Mouse (Mus musculus) limb, embryonic 12.5 days (tissue): ENCODE measurements around the gene Atad2b. TPM values are rescaled to one million over a fixed set of nuclear protein-coding genes. Genes with fewer than 3 reads are reported as not detected.
A peak's percentile ranks its signal among the peaks of the same experiment; 100 is the strongest.

ENCODE experiments used
- ATAC-seq: fragments of 200-750 bp; cut with Nextera tagmentation; 2 replicates; pipeline ENCODE4 v1.8.0; 2017; ENCODE audit warnings: low read depth, moderate TSS enrichment; ENCODE audit not compliant: insufficient number of reproducible peaks, insufficient read depth, low FRiP score, low TSS enrichment
- H3K27ac ChIP-seq: fragments of 300-500 bp; sonication (generic); 2 replicates; pipeline ENCODE4 v1.5.1; 2016; ENCODE audit warnings: mild to moderate bottlenecking, moderate library complexity
- H3K27me3 ChIP-seq: fragments of 300-500 bp; sonication (generic); 2 replicates; pipeline ENCODE4 v1.6.1; 2016; ENCODE audit warnings: mild to moderate bottlenecking, moderate library complexity
- H3K36me3 ChIP-seq: fragments of 300-500 bp; sonication (generic); 2 replicates; pipeline ENCODE4 v1.6.1; 2016; ENCODE audit warnings: mild to moderate bottlenecking, moderate library complexity
- H3K4me1 ChIP-seq: fragments of 300-500 bp; sonication (generic); replicated peaks from 2 replicates; pipeline ENCODE4 v1.6.1; 2016
- H3K4me2 ChIP-seq: fragments of 300-500 bp; sonication (generic); 2 replicates; pipeline ENCODE4 v1.6.1; 2016; ENCODE audit warnings: mild to moderate bottlenecking, moderate library complexity
- H3K4me3 ChIP-seq: fragments of 300-500 bp; sonication (generic); replicated peaks from 2 replicates; pipeline ENCODE4 v1.5.1; 2016; ENCODE audit warnings: mild to moderate bottlenecking
- H3K9ac ChIP-seq: fragments of 300-500 bp; sonication (generic); replicated peaks from 2 replicates; pipeline ENCODE4 v1.6.1; 2016; ENCODE audit warnings: mild to moderate bottlenecking, moderate library complexity
- H3K9me3 ChIP-seq: fragments of 300-500 bp; sonication (generic); 2 replicates; pipeline ENCODE4 v1.6.1; 2016; ENCODE audit warnings: mild to moderate bottlenecking, moderate library complexity
- WGBS: fragments of 180-500 bp; shearing (Covaris S2); methylation state at CpG from one replicate; pipeline ENCODE4 v1.1.7; 2016; 5-methylcytosine and 5-hydroxymethylcytosine counted together
- polyA plus RNA-seq: library from polyadenylated mRNA; unstranded; fragments of >200 nt; fragmentation: Nextera tagmentation; extraction: Ambion mirVana; gene quantifications from 2 replicates; pipeline ENCODE4 v1.2.1, GENCODE M21; 2016

Atad2b gene
- 22.9 and 23.9 TPM in 2 replicates for polyA plus RNA-seq

DNA sequence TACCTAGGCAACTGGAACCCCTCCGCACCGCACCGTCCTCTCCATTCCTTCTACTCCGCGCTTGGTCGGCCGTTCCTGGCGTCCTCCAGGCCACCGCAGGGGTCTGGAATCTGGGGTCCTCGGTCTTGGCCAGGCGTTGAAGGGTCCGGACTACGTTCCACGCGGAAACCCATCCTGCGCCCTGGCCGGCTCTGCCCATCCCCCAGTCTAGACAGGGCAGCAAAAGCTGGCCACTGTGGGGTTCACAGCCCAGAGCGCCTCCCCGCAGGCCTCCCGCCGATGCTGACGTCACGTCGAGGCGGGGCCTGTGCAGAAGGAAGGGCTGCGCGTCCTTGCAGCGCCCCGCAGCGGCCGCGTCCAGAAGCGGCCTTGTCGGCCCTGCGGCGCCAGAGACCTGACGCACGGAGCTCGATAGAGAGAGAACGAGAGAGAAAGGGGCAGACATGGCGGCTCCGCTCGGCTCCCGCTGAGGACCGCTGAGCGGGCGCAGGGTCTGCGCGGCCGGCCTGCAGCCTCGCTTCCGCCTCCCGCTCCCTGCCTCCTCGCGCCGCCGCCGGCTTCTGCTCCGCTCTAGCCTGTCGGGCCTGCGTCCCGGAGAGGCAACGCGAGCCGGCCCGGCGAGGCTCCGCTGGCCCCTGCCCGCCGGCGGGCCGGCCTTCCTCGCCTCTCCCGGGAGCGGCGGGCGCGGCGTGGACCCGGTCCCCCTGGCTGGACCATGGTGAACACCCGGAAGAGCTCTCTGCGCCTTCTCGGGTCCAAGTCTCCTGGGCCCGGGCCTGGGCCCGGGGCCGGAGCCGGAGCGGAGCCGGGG lies at the start of gene Atad2b:
Atad2b (plus strand) TSS at position 360 of the 811 bp plus-strand sequence.
- Histone ChIP-seq H3K4me3 (peak within 1 kb of the TSS; percentile 95), H3K4me1 (peaks cover 9% of the 10 kb centered on the region), H3K9me3 (no peaks in the 10 kb centered on the region), H3K27ac (peak within 1 kb of the TSS; percentile 99), H3K9ac (peak within 1 kb of the TSS; percentile 99), H3K4me2 (peak within 1 kb of the TSS; percentile 61), H3K27me3 (no peaks in the 10 kb centered on the region), H3K36me3 (no peaks in the 10 kb centered on the region)
- ATAC-seq: peak; percentile 98
- WGBS: under 1% methylated on average over 89 of the region's 89 CpGs

DNA sequence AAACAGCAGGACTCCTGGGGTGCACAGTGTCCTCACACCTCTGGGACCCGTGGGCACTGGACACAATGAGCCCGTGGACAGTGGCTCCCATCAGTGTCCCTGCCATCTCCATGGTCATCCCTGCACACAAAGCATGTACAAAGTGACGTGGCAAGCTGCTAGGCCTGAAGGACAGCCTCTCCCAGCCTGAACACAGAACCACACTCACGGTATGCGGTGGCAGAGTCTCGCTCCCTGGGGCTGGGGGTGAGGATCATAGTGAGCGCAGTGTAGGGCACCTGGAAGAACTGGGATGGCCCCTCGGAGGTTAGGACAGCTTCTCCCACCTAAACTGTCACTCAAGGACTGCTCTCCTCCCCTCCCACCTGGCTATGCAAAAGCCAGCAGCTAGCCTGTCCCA lies 48.2 kb upstream of the Atad2b start:
- ATAC-seq: no peak
- Histone ChIP-seq H3K27ac (no peak overlapping the region), H3K4me1 (peaks cover 10% of the 10 kb centered on the region), H3K4me3 (no peak overlapping the region), H3K9ac (no peak overlapping the region), H3K4me2 (no peak overlapping the region), H3K9me3 (no peaks in the 10 kb centered on the region), H3K27me3 (peaks cover 8% of the 10 kb centered on the region), H3K36me3 (no peaks in the 10 kb centered on the region)
- 78% methylated on average over 8 of the region's 8 CpGs for WGBS

DNA sequence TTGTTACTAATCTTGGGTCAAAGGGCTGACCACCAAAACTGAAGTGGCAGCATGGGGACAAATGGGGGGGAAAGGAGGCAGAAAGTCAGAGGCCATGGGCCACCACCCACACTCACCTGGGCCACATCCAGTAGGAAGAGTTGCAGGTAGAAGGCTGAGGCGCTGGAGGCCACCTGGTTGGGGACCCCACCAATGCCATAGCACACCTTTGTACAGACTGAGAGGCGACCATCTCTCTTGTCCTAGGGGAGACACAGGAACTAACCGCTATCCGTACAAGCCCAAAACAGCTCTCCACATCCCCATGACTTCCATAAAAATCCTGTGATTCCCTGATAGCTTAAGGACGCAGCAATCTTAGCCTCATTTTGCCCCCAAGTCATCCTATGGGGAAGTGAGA lies 45.9 kb upstream of the Atad2b start:
- WGBS: 88% methylated on average over 5 of the region's 5 CpGs
- no peaks in the 10 kb centered on the region for H3K36me3 ChIP-seq
- peaks cover 12% of the 10 kb centered on the region for H3K4me1 ChIP-seq

DNA sequence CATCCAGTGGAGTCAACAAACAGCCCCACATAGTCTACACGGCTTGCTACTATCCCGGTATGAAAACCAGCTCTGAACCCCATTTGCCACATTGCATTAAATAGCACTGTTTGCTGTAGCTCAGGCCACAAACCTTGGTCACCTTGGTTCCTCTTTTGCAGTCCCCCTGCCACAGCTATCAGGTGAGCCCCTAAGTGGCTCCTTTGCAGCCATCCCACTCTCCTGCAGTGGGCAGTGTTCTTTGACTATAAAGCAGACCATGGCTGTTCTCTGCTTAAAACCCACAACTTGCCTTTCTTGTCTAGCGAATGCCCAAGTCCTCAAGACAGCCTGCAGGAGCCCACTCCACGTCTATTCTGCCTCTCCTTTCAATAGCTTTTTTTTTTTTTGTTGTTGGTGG lies 44.9 kb upstream of the Atad2b start:
- WGBS: 73% methylated on average over 4 of the region's 4 CpGs
- H3K9me3 ChIP-seq: no peaks in the 10 kb centered on the region
- no peak overlapping the region for H3K27ac ChIP-seq
- H3K36me3 ChIP-seq: no peaks in the 10 kb centered on the region
- H3K27me3 ChIP-seq: peaks cover 10% of the 10 kb centered on the region
- no peak overlapping the region for H3K4me2 ChIP-seq
- no peak overlapping the region for H3K9ac ChIP-seq
- peaks cover 12% of the 10 kb centered on the region for H3K4me1 ChIP-seq
- H3K4me3 ChIP-seq: no peak overlapping the region
- ATAC-seq: no peak

More for the DNA sequence above, 45.9 kb upstream of the Atad2b start:
- Histone ChIP-seq H3K9ac (no peak overlapping the region), H3K27ac (no peak overlapping the region), H3K4me2 (no peak overlapping the region), H3K4me3 (no peak overlapping the region), H3K9me3 (no peaks in the 10 kb centered on the region), H3K27me3 (peaks cover 10% of the 10 kb centered on the region)
- no peak for ATAC-seq

DNA sequence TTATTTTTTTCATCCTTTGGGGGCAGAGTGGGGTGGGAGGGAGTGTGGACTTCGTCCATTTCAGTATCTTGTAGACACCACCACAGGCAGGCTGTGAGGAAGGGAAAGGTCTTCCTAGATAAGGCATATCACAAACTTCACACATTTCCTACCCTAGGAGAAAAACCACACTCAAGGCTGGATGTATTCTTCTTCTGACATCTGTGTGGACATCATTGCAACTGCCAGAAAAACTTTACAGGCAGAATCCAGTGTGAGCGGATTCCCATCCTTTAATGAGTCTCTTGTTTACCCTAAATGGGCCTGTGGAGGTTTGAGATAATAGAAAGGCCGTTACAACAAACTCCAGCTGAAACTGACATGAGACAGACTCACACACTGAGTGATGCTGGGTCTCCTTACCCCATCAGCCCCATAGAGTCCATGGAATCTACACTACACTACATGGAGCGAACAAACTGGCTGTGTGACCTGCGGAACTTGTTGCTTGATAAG lies 44.1 kb upstream of the Atad2b start:
- 75% methylated on average over 5 of the region's 5 CpGs for WGBS
- Histone ChIP-seq H3K4me1 (peaks cover 12% of the 10 kb centered on the region), H3K27me3 (peaks cover 10% of the 10 kb centered on the region), H3K4me2 (no peak overlapping the region), H3K36me3 (no peaks in the 10 kb centered on the region), H3K9me3 (no peaks in the 10 kb centered on the region), H3K4me3 (no peak overlapping the region), H3K27ac (no peak overlapping the region), H3K9ac (no peak overlapping the region)
- no peak for ATAC-seq

DNA sequence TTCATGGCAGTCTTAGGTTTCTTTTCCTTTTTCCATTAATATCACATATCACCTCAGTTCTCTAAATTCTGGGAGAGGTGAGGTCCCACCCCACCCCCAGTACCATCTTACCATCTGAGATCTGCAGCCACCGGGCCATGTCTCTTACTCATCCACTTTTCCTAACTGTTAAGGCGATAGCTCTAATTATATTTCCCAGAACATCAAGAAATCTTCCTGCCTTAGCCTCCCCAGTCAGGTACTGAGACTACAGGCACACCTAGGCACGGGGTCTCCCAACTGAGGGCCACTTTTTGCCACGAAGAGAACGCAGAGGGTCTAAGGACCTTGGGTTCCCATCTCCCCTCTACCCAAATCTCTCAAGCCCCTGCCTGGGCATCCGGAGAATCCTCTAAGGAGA lies 43.6 kb upstream of the Atad2b start:
- Histone ChIP-seq H3K27ac (no peak overlapping the region), H3K9ac (no peak overlapping the region), H3K4me3 (peak overlapping the region; percentile 40), H3K9me3 (no peaks in the 10 kb centered on the region), H3K4me2 (peak overlapping the region; percentile 87), H3K36me3 (peaks cover 2% of the 10 kb centered on the region; the same call in 1 of the 2 replicates), H3K4me1 (peaks cover 12% of the 10 kb centered on the region), H3K27me3 (peaks cover 10% of the 10 kb centered on the region)
- ATAC-seq: 0 out of 2 replicates have a peak, but pooled peaks have one; percentile 6
- 83% methylated on average over 6 of the region's 6 CpGs for WGBS

DNA sequence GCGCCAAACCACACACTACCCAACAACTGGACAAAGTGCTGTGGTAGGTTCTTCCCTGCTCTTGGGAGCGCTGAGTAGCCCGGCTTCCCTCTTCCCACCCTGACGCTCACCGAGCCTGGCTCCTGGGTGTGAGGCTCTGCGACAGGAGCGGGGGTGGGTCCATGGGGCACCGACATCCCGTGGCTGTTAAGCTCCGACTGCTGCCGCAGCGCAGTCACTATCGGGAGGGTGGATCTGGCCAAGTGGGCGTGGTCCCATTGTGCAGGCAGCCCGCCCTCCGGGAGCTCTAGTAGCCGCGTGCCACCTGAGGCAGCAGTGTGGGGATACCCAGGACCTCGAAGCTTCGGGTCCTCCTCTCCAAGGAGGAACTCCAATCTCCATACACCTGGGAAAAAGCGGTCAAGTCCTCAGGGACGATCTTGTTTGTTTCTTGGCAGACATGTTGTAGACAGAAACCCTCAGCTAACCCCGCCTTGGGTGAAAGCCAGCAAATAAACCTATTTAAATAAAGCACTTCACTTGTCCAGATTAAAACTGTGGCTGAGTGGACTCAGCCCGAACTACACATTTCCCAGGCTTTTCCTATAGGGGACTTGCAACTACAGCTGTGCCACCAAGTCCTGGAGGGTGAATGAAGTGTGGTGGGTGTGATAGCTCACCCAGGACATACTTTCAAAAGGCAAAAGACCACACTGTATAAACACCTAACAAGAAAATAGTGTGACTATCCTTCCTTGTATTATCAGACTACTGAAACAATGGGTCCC lies 42.8 kb upstream of the Atad2b start, which contains the start of gene Mfsd2b:
Mfsd2b (minus strand) TSS at position 199 of the 767 bp plus-strand sequence.
- Histone ChIP-seq H3K9me3 (no peaks in the 10 kb centered on the region), H3K36me3 (peaks cover 10% of the 10 kb centered on the region), H3K4me3 (peak within 1 kb of the TSS; percentile 40), H3K4me1 (peaks cover 12% of the 10 kb centered on the region), H3K27me3 (peaks cover 10% of the 10 kb centered on the region; the same call in 1 of the 2 replicates), H3K9ac (peak within 1 kb of the TSS; percentile 51), H3K4me2 (peak within 1 kb of the TSS; percentile 87), H3K27ac (no peak within 1 kb of the TSS)
- WGBS: 5% methylated on average over 24 of the region's 24 CpGs
- peak; percentile 73 for ATAC-seq

DNA sequence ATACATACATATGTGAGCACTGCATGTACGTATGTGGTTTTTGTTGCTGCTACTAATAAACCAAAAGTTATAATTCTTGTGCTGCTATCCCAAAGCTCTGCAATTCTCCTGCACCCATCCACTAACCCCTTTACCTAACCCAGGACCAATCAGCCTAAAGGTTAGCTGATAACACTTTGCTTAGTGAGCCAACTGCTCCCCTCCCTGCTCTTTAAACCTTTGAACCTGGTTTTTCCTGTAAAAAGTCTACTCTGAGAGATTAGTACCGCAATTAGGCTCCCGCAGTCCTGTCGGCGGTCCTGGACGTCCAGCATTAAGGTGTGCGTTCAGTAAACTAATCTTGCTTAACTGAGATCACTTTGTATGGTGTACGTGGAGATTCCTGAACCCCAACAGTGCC lies 41.5 kb upstream of the Atad2b start:
- H3K4me3 ChIP-seq: no peak overlapping the region
- WGBS: 79% methylated on average over 8 of the region's 8 CpGs
- no peak overlapping the region for H3K4me2 ChIP-seq
- ATAC-seq: no peak
- H3K27me3 ChIP-seq: peaks cover 10% of the 10 kb centered on the region; the same call in 1 of the 2 replicates
- no peaks in the 10 kb centered on the region for H3K9me3 ChIP-seq
- no peak overlapping the region for H3K27ac ChIP-seq
- H3K9ac ChIP-seq: no peak overlapping the region
- peaks cover 16% of the 10 kb centered on the region for H3K36me3 ChIP-seq
- peaks cover 12% of the 10 kb centered on the region for H3K4me1 ChIP-seq

DNA sequence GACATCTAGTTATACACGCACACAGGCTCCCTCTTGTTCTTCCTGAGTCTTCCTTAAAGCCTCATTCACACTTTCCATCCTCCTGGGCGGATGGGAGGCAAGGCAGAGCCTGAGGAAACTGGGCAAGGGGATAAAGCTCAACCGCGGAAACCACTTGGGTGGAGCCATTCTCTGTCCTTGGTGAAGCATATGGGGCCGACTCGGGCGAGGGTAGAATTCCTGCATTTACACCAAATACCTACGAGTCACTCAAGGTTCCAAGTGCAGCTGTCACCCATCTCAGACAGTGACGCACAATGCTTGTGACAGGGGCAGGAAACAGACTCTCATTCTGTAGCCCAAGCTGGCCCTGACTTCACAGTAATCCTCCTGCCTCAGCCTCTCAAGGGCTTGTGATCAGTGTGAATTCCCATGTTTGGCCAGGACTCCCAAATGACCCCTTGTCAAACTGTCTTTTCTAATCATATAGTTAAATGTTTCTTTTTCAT lies 38.8 kb upstream of the Atad2b start:
- no peak overlapping the region for H3K27ac ChIP-seq
- no peak for ATAC-seq
- H3K4me3 ChIP-seq: no peak overlapping the region
- H3K4me2 ChIP-seq: no peak overlapping the region
- no peak overlapping the region for H3K9ac ChIP-seq
- peaks cover 38% of the 10 kb centered on the region for H3K36me3 ChIP-seq
- peaks cover 12% of the 10 kb centered on the region for H3K4me1 ChIP-seq
- 77% methylated on average over 9 of the region's 9 CpGs for WGBS
- no peaks in the 10 kb centered on the region for H3K9me3 ChIP-seq
- H3K27me3 ChIP-seq: peaks cover 8% of the 10 kb centered on the region; the same call in 1 of the 2 replicates

DNA sequence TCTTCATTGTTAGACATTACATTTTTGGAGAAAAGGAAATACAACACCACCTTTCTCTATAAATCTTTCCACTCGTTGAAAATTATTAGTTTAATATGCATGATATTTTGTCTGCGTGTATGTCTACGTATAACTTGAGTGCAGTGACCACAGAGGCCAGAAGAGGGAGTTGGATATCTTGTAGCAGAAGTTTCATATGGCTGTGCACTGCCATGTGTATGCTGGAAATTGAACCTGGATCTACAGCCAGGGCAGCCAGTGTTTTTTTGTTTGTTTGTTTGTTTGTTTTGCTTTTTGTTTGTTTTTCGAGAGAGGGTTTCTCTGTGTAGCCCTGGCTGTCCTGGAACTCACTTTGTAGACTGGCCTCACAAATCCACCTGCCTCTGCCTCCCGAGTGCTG lies 38.1 kb upstream of the Atad2b start:
- Histone ChIP-seq H3K36me3 (peaks cover 41% of the 10 kb centered on the region), H3K4me2 (no peak overlapping the region), H3K9ac (no peak overlapping the region), H3K27me3 (0 out of 2 replicates have a peak, but pooled peaks cover under 1% of the 10 kb centered on the region), H3K27ac (no peak overlapping the region), H3K9me3 (no peaks in the 10 kb centered on the region), H3K4me3 (no peak overlapping the region), H3K4me1 (peaks cover 7% of the 10 kb centered on the region; the same call in 1 of the 2 replicates)
- ATAC-seq: no peak
- WGBS: 94% methylated on average over 5 of the region's 5 CpGs

DNA sequence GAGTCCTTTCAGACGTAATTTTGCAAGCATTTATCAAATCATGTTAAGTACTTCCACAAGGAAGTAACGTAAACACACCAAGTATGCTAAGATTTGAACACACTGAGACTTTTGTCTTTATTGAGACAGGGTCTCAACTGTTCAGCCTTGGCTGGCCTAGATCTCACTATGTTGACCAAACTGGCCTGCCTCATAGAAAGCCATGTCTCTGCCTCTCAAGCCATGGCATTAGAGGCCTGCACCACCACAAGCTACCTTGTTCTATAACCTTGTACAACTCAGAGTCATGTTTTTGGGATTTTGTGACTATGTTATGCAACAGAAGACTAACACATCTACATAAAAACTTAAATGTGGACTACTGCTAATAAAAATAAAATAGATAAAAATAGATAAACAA lies 35.1 kb upstream of the Atad2b start:
- 92% methylated on average over 2 of the region's 2 CpGs for WGBS
- Histone ChIP-seq H3K9me3 (no peaks in the 10 kb centered on the region), H3K9ac (no peak overlapping the region), H3K27ac (no peak overlapping the region), H3K4me1 (no peaks in the 10 kb centered on the region), H3K27me3 (no peaks in the 10 kb centered on the region), H3K4me3 (no peak overlapping the region), H3K36me3 (peaks cover 41% of the 10 kb centered on the region), H3K4me2 (no peak overlapping the region)
- no peak for ATAC-seq
